Comparison of ENCODE assay signal across 13 mouse cellular contexts in the genomic region with DNA sequence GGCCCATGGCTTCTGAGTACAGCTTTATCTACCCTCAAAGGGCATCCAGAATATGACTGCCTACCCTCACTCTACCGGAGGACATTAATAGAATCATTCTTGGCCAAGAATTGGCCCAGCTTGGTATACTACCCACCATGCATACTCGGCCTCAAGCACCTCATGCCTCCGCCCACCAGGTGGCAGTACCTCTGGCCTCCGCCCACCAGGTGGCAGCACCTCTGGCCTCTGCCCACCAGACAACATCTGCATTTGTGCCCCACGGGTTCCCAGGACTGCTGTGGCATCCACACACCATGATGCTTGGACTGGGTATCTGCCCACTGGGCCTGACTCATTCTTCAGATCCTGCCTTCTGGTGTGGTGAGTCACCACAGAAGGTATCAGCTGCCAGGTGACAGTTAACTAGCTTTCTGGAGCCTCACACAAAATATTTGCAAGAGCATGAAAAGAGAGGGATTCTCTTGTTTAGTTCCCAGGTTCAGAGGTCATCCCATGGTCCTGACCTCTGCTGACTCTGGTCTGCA.
A peak's percentile ranks its signal among the peaks of the same experiment; 100 is the strongest.
DNase-seq lines count a peak whose midpoint lies in the region; ATAC-seq and TF ChIP-seq lines count a peak whose summit lies in the region.
"Had no signal": no experiment of that assay in that cellular context is flagged by ENCODE, and none has a peak within 500 bp of the region (broad histone marks: within the 10 kb centered on the region; RNA-seq: fewer than 3 reads in every experiment).

No protein-coding gene starts in this region.

- H3K79me2 ChIP-seq in liver, adult 2 months (ENCODE audit: control insufficient read depth, insufficient read depth, low read length), result no peaks in the 10 kb centered on the region

- H3K36me3 ChIP-seq in liver, adult 2 months (ENCODE audit: control insufficient read depth, insufficient read depth, low read length), result no peaks in the 10 kb centered on the region
- H3K36me3 ChIP-seq: forebrain, embryonic 10.5 days had no signal

- no peak for ATAC-seq in CD4-positive, CD25-positive, alpha-beta regulatory T cell, adult 4 months
- ATAC-seq: intestine, embryonic 16.5 days had no signal

- H3K4me1 ChIP-seq in liver, adult 2 months (ENCODE audit: control insufficient read depth, insufficient read depth, low read length), result no peaks in the 10 kb centered on the region
- peaks cover 4% of the 10 kb centered on the region; the same call in 1 of the 2 replicates for H3K4me1 ChIP-seq in cortical plate, adult 2 months (ENCODE audit: control insufficient read depth, insufficient read depth, low read length)

- WGBS in liver, adult 2 months, result 94% methylated on average over 5 of the region's 5 CpGs

- no peak for TF ChIP-seq POLR2A in liver, adult 2 months (IDR thresholded peaks at IDR 0.05; ENCODE audit: extremely low read depth, insufficient read depth, low read length)
- TF ChIP-seq POLR2A in cortical plate, adult 2 months (IDR thresholded peaks at IDR 0.05; ENCODE audit: extremely low read depth, insufficient read depth, low read length), result no peak

- H3K4me3 ChIP-seq in liver, adult 2 months (ENCODE audit: insufficient read depth, low read depth, low read length), result no peak overlapping the region
- H3K4me3 ChIP-seq in cortical plate, adult 2 months (ENCODE audit: insufficient read depth, low read length), result no peak overlapping the region
- H3K4me3 ChIP-seq: forebrain, embryonic 10.5 days had no signal

- H3K9ac ChIP-seq in liver, adult 2 months (ENCODE audit: low read depth, low read length), result no peak overlapping the region

- H3K27ac ChIP-seq in liver, adult 2 months (replicated peaks; ENCODE audit: insufficient read depth, low read depth, low read length), result no peak overlapping the region
- no peak overlapping the region for H3K27ac ChIP-seq in cortical plate, adult 2 months (ENCODE audit: insufficient read depth, low read length)
- H3K27ac ChIP-seq: forebrain, embryonic 10.5 days; macrophage had no signal

- H3K27me3 ChIP-seq in liver, adult 2 months (ENCODE audit: control insufficient read depth, insufficient read depth, low read length), result no peaks in the 10 kb centered on the region

- TF ChIP-seq CTCF in liver, adult 2 months (IDR thresholded peaks at IDR 0.05; ENCODE audit: low read depth, low read length), result peak; percentile 62
- 0 out of 2 replicates have a peak, but pooled peaks have one; percentile 5 for TF ChIP-seq CTCF in cortical plate, adult 2 months (IDR thresholded peaks at IDR 0.05; ENCODE audit: extremely low read depth, insufficient read depth, low read length)

- peak; percentile 57 for DNase-seq in CD4-positive, CD25-positive, alpha-beta regulatory T cell, adult 2 months (ENCODE audit: low read depth, low spot score)
- no peak for DNase-seq in liver, adult 2 months (ENCODE audit: extremely low read depth, low read depth, low spot score)
- no peak for DNase-seq in liver
- DNase-seq in B cell, adult 2 months, result peak; percentile 62 to 66
- no peak for DNase-seq in testis, postnatal 14 days (ENCODE audit: low spot score)
- no peak for DNase-seq in embryo, embryonic 9.5 days (ENCODE audit: extremely low spot score)
- DNase-seq: adrenal gland, adult 8-10 months; cerebellum, postnatal 36 days had no signal

Comparison
In these comparisons a context has a peak if more than half of its experiments do, and no peak if none do; other contexts are left out.
1. DNase-seq: peak in CD4-positive, CD25-positive, alpha-beta regulatory T cell, adult 2 months (single experiment) and B cell, adult 2 months (2 of 2); none in liver, adult 2 months (single experiment), liver (single experiment), testis, postnatal 14 days (single experiment) and embryo, embryonic 9.5 days (single experiment).